Mouse (Mus musculus) brain, adult 2 months (tissue): ENCODE data around the gene Tnnc1.

Experiments used
- DNase-seq: peaks from one replicate; pipeline ENCODE4 v3.0.0; 2011; ENCODE audit warnings: low read depth, low spot score

Gene Tnnc1

DNA sequence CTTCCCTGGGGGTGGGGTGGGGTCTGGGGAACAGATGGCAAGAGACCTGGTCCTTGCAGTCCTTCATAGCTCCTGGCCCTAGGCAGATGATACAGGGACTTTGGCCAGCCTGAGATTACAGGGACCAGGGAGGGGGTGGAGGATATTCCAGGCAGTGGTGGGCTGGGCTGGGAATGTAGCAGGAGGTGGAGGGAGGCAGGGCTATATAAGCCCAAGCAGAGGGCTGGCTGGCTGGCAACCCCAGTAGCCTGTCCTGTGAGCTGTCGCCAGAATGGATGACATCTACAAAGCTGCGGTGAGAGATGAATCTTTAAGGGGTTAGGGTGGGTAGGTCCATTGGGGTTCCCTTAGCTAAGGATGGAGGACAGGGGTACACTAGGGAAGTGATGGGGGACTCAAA lies at the start of gene Tnnc1:
TSS of gene Tnnc1 (plus strand) at position 229 of the 400 bp plus-strand sequence.
- DNase-seq, result no peak

DNA sequence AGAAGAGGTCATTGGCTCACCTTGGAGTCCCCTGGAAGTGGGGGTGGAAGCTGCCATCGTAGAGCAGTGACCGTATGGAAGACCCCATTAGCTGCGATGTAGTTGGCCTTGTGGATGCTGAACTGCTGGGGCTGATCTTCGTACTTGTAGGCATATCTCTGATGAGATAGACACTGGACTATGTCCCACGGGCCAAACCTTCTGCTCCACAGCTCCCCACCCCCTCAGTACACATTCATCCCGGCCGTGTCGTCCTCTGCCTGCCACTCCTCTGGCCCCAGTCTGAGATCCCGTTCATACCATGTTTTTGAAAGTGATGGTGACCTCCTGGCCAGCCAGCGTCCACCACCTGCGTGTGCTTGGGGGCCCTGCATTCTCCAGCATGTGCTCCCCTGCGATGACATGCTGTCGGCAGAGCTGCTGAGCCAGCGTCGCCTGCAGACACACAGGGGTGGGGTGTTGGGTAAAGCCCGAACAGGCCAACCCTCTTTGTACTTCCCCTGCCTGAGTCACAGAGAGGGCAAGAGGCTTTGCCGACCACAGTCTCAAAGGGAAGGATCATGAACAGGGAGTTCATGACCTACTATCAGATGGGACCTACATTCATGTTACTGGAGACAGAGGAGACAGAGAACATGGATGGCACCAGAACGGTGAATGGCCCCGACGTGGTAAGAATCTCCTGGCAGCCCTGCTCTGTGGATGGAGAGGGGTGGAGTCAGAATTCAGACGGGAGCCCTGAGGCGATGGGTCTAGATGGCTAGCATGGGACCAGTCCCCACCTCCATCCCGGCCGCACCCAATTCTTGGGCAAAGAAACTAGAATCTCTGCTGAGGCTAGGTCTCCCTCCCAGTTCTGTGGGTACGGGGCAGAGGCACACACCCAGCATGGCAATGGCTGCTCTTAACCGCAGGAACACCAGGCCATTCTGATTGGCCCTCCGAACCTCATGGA lies 47.6 kb upstream of the Tnnc1 start:
- DNase-seq, result no peak

DNA sequence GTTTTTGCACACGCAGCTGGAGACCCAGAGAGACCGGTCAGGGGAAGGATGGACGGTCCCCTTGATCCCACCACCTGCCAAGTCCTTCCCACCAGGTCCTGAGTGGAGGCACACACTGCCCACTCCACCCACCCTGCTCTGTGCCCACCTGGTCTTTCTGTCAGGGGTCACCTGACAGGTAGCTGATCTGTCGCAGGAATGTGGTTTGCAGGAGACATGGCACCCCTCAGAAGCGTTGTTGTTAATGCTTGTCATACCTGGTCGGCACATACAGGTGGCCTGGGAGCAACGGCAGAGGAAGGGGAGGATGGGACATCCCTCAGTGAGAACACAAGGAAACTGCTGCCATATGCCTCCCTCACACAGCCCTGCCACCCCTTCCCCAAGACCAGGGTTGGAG lies 46.9 kb upstream of the Tnnc1 start:
- no peak for DNase-seq

DNA sequence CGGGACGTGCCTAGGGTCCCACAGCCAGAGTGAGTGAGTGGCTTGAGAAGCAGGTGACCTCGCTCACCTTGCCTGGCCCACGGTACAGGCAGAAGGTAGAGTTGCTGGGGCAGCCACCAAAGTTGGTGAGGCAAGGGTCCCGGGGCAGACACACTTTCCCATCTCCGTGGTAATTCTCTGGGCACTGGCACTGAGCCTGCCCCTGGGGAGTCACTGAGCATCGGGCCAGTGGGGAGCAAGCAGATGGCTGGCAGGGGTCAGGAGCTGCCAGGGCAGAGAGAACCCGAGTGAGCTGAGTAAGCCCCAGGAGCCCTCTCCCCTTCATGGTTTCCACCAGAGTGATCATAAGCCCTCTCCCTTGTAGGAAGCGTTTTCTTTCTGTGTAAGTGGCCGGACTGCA lies 46.5 kb upstream of the Tnnc1 start:
- no peak for DNase-seq

DNA sequence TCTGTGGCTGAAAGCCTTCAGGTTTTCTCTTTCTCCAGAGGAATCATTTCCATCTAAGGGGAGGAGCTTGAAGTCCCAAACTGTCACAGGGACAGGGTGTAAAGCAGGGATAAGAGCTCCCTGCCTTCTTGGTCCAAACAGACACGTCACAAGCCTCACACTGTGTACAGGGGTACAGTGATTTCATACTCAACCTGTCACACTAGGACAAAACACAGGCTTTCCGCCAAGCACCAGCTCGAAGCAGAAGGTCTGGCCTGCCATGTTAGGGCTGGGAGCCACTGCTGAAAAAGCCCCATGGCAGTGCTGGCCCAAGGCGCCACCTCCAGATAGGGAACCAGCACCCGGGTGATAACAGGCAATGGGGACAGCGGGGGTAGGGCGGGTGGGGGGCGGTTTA lies 44.0 kb upstream of the Tnnc1 start:
- DNase-seq, result peak; percentile 88

DNA sequence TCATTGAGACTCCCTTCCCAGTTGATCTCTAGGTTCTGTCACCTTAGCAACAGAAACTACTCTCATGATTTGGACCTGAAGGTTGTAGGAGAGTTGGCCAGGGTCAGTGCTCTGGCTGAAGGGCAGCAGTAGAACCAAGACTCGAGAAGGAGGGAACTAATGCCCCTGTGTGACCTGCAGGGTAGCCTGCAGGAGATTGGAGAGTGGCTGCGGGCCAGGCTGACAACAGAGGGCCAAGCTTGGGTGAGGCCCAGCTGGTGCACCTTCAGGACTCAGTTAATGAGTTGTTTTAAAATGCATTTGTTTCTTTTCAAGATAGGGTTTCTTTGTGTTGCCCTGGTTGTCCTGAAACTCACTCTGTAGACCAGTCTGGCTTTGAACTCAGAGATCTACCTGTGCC lies 43.1 kb upstream of the Tnnc1 start:
- peak; percentile 48 for DNase-seq

DNA sequence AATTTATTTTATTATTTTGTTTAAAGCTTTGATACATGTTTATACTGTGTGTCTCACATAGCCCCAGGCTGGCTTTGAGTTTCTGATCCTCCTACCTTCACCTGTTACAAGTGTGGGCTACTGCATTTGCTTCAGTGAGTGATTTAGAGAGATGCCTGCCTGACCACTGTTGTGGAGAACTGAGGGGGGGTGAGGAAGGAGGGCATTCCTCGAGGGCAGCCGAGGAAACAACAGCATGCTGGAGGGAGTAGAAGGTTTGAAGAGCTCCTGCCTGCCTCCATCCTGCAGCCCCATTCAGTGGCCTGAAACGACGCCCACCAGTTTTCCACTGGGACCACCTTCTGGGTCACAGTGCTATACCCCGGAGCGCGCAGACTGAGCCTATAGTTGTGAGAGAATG lies 42.7 kb upstream of the Tnnc1 start:
- DNase-seq, result no peak

DNA sequence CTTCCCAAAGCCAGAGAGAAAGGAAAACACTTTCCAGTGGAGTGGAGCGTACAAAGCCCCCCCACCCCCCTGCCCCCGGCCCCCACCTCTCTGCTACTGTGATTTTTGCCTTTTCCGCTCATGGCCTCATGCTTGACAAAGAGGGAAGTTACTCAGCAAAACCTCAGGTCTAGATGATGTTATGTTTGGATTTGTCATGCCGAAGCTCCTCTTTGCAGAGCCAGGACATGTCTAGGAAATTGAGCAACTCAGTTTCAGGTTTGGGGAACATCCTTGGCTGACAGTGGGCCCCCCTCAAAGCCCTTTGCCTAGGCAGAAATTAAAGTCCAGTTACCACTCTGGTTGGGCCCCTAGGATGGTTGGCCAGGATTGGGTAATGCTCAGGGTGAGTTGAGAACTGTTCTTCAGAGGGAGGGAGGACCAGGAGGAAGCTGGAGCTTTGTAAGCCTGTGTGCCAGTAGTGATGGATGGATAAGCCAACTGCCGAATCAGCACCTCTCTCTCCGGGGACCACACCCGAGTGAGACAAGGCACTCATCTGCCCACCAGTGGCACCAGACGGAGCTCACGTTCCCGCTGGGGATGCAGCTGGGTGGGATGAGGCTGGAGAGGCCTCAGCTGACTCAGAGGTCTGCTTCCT lies 42.0 kb upstream of the Tnnc1 start:
- peak; percentile 50 for DNase-seq

DNA sequence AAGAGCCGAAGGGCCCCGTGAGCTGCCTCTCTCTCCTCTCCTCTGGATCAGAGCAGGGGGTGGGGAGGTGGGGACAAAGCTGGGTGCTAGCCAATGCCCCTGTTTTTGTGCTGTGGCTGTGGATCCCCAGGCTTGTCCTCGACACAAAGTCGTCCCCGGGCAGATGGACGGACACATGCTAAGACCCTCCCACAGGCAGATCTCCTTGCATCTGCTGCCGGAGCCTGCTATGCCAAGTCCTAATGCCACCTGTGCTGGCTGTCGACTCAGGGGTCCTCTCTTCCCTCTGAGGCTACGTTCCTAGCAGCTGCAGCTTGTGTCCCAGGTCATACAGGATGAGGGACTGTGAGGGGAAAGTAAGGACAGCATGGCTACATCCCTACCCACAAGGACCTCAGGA lies 41.3 kb upstream of the Tnnc1 start:
- no peak for DNase-seq

DNA sequence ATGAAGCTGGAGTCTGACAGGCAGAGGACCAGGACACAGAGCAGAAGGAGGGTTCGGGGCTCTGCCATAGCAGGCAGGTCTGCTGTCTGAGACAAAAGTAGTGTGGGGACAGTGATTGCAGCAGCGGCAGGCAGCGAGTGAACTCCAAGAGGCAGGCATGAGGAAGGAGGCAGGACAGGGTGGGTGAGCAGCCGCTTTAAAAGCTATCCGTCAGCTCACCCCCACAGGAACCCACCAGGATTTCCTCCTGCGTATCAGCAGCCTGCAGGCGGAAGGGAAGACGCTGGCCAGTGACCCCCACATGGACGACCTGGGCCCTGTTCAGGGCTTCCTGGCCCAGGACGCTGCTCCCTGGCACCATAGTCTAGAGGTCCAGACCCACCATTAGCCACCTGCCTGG lies 39.7 kb upstream of the Tnnc1 start, which contains the start of gene Stab1:
TSS of gene Stab1 (minus strand) at position 217 of the 400 bp plus-strand sequence.
- no peak for DNase-seq

DNA sequence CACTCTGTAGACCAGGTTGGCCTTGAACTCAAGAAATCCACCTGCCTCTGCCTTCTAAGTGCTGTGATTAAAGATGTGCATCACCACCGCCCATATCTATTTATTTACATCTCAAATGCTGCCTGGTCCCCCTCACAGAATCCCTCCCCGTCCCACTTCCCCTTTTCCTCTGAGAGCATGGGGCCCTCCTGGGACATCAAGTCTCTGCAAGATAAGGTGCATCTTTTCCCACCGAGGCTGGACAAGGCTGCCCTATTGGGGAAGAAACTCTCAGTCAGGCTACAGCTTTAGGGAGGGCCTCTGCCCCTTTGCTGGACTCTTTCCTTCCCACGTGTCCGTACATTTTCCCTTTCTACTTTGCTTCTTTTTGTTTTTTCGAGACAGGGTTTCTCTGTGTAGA lies 38.6 kb upstream of the Tnnc1 start:
- DNase-seq, result no peak

DNA sequence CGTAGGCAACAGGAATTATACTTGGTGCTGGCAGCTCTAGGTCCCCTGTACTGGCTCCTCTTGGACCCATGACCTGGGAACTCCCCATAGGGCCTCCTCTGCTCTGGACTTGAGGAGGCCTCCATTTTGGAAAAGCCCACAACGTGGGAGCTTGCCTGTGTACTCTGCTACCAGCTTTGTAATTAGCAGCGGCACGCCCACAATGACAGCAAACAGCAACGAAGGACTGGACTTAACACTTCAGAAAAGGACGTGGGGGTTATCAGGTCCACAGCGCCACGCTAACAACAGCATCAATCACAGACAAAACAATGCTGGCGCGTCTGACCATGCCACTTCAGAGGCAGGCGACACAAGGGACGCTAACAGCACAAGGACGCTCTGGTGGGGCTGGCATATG lies 37.1 kb upstream of the Tnnc1 start:
- no peak for DNase-seq

DNA sequence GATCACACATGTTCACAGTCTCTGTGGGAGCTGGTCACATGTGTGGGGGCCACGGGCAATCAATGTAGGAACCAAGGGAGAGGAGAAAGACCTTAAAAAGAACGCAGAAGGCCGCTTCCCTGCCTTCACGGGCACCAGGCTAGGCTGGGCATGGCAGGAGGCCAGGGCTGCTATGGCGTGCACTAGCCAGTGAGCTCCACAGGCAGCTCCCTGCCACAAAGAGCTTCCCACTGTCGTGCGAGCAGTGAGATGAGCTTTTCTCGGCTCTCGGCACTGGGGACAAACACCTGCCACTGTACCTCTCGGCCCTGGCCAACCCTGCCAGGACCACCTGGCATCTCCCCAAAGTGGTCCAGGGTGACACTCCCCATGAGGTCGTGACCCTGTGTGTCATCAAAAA lies 36.7 kb upstream of the Tnnc1 start:
- peak; percentile 50 for DNase-seq

DNA sequence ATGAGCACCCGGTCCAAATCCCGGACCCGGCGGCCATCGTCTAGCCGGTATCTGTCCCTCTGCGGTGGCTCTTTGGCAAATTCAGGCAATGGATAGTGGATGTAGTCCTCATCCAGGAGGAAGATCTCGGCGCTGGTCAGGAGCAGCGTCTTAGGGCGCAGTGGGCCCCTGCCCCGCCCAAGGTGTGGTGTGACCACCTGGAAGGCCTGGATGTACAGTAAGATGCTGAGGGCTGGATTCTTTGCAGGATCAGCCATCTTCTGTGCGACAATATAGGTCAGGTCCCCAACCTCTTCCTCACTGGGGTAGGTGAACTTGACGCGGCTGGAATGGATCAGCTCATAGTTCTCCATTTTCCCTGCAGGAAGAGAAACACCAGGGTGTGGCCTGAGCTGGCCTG lies 36.3 kb upstream of the Tnnc1 start:
- no peak for DNase-seq

DNA sequence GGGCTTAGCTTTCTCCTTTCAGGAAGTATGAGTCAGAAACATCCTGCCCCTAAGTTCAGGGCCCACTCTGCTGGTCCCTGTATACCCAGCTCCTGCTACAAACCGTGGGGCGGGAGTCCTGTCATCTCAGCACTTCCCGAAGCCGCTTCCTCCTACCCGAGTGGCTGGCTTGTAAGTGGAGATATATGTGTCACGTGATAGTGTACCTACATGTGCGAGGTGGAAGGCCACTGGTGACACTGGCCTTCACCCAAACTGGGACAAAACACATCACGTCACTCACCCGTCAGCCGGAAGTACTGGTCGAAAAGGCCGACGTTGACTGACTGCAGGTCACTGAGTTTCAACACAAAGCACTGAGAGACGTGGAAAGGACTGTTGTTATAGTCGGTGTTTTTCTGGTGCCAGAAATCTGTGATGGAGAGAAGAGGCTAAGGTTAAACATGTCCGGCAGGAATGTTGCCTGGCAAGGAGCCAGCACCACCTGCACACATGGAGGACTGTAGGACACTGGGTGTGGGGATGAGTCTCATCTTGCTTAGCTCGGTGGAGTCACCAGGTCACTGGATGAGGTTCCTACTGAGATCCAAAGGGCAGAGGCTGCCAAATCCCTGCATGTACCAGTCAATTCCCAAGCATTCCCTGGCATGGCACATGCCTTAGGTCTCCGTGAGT lies 35.2 kb upstream of the Tnnc1 start:
- DNase-seq, result peak; percentile 79

DNA sequence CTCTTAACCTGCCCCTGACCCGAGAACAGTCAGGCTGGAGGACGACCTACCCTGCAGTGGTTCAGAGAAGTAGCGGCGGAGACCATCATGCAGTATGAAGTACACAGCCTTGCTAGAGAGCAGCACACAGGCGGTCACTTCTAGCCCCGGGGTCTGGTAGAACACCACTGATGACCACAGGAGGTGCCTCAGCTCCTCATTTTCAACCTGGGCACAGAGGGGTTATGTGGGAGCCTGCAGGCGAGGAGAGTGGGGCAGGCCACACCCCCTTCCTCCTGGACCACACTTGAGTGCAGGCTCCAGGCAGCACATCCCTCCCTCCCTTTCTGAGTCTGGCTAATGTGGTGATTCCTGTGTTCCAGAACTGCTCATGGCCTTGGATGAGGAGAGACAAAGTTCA lies 34.6 kb upstream of the Tnnc1 start:
- no peak for DNase-seq

DNA sequence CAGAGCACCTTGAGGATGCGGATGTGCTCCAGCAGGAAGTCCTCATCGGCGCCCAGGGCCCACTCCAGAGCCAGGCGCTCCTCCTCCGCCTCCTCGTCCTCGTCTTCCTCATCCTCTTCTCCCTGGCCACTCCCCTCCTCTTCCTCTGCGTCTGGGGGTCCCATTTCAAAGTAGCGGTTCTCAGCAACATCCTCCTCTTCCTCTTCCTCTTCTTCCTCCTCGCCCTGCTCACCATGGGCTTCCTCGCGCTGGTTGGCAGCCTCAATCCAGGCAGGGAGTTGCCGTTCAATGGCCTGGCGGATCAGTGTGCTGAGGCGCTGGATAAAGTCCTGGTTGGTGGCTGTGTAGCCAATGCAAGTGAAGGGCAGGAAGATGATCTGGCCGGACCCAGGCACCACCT lies 30.8 kb upstream of the Tnnc1 start:
- DNase-seq, result no peak

DNA sequence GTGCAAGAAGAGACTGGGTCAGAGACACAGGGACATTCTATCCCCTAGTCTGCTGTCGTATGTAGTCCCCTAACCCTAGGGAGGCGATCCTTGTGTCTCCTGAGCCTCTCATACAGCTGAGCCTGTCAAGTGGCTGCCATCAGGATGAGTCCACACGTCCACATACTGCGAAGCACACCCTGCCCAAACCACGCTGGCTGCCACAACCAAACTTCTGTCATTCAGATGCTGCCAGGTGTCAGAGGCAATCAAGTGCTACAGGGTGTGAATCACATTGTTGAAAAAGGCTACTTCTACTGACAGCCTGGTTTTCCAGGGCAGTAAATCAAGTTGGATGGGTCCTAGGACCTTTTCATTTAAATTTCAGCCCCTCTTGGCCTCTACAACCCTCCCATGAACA lies 30.4 kb upstream of the Tnnc1 start:
- DNase-seq, result no peak

DNA sequence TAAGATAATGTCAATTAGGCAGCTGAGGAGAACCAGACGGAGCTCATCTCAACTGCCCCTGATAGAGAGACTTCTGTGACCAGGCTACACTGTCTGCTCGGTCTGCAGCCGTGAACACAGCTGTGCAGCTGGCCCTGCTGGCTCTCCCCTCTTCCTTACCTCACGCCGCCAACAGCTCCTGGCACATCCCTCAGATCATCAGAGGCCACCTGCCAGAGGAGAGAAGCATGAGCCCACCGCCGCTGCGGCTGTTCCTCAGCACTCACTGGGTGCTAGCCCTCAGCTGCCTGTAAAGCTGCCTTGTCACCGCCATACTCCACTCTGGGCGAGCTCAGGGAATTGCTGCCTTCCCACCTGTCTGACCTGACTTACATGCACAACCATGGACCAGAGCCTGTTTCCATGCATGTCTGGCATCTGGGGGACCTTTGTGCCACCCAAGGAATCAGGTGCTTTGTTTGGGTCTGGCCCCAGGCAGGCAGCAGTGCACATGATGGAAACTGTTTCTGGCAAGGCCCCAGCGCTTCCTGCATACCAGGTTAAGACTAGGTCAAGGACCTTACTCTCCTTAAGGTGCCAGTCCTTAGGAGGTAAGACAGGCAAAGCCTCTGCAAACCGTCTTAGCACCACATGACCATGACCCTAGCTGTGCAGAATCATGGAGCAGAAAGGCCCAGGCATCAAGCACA lies 28.3 kb upstream of the Tnnc1 start:
- no peak for DNase-seq

DNA sequence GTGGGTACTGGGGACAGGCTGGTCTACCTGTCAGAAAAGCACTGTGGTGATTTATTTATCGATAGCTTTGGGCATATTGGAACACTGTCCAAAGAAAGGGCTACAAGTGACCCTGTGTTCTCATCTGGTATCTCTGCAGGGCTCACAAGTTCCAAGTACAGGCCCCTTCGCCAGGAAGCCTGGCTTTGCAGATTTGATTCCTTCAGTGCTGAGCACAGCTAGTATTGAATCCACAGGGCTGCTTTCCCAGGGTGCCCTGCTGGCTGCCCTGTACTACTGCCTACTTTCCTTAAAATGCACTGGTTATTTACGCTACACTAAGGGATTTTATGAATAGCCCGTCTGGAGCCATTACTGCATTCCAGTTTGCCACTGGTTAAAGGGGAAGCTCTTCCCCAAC lies 26.6 kb upstream of the Tnnc1 start:
- no peak for DNase-seq

DNA sequence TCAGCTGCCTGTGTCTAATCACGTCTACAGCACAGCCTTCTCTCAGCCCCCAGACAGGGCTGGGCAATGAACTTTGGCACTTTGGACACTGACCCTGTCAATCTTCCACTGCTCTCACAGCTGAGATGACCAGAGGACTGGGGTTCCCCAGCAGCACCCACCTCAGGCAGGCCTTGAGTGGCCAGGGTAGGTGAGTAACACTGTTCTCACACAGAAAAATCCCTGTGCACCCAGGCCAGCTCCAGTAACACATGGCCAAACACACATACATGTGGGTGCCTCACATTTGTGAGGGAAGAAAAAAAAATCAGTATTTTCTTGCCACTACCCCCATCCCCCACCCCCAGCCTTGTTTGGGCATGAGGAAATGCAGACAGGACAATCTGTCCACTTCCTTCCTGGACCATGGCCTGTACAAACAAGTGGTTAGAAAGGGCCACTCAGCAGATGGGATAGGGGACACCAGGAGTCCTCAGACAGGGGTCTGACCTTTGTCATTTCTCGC lies 25.3 kb upstream of the Tnnc1 start:
- DNase-seq, result no peak

DNA sequence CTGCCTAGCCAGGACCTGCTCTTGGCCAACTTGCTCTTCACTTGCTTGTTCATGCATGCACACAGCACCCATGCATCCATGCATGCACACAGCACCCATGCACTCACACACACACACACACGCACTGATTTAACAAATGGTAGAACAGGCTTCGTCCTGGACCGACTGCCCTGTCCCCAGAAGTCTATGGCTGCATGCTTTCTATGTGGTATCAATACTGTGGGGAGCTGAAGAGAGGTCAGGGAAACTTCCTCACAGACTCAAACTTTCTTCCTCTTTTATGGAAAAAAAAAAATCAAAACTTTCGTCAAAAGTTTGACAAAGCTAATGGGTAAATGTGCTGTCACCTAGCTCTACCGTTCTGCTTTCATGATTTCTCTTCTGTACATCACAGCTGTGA lies 24.6 kb upstream of the Tnnc1 start:
- DNase-seq, result no peak
